Mouse (Mus musculus) G1E (cell line): ENCODE data around the gene Lenep. TPM values are rescaled to one million over a fixed set of nuclear protein-coding genes. Genes with fewer than 3 reads are reported as not detected.

Experiments used
- ATAC-seq: 2 replicates; pipeline ENCODE4 v1.8.0; 2016; ENCODE audit warnings: mild to moderate bottlenecking; ENCODE audit not compliant: insufficient number of reproducible peaks, poor library complexity, low FRiP score, severe bottlenecking; ENCODE audit errors: extremely low read depth
- DNase-seq: peaks from one replicate; pipeline ENCODE4 v3.0.0; 2012; ENCODE audit warnings: low spot score
- H3K27me3 ChIP-seq: 2 replicates; pipeline ENCODE4 v1.6.1; 2012; ENCODE audit warnings: mild to moderate bottlenecking, low read length, inconsistent platforms; ENCODE audit not compliant: insufficient read depth
- H3K36me3 ChIP-seq: replicated peaks from 2 replicates; pipeline ENCODE3; 2012; ENCODE audit warnings: mild to moderate bottlenecking, inconsistent platforms
- H3K4me1 ChIP-seq: 2 replicates; pipeline ENCODE4 v1.6.1; 2012; ENCODE audit warnings: low read depth, low read length, inconsistent platforms, mixed read lengths; ENCODE audit not compliant: insufficient read depth
- H3K4me3 ChIP-seq: 2 replicates; pipeline ENCODE4 v1.5.1; 2012; ENCODE audit warnings: low read depth, mild to moderate bottlenecking, inconsistent platforms, low read length, moderate library complexity, mixed read lengths
- H3K9me3 ChIP-seq: replicated peaks from 2 replicates; pipeline ENCODE4 v1.6.1; 2012; ENCODE audit warnings: inconsistent platforms
- CTCF ChIP-seq: IDR thresholded peaks from 2 replicates; pipeline ENCODE4 v1.5.1; 2012; ENCODE audit warnings: low read depth, low read length, inconsistent platforms, mixed read lengths
- GATA1 ChIP-seq: IDR thresholded peaks from 2 replicates; pipeline ENCODE4 v1.6.1; 2012; ENCODE audit warnings: borderline replicate concordance, low read length, inconsistent platforms, mixed read lengths
- GATA2 ChIP-seq: IDR thresholded peaks from 2 replicates; pipeline ENCODE4 v1.6.1; 2012; ENCODE audit warnings: low read depth, low read length, inconsistent platforms, borderline replicate concordance
- POLR2AphosphoS5 ChIP-seq: IDR thresholded peaks from 2 replicates; pipeline ENCODE4 v1.6.1; 2012; ENCODE audit warnings: low read depth, low read length, inconsistent platforms; ENCODE audit not compliant: insufficient replicate concordance
- TAL1 ChIP-seq: conservative IDR thresholded peaks from 2 replicates; pipeline ENCODE4 v1.6.1; 2012; ENCODE audit warnings: low read depth, low read length, inconsistent platforms, mixed read lengths
- polyA plus RNA-seq: library from polyadenylated mRNA; stranded (reverse); fragments of >175 nt; gene quantifications from 2 replicates; pipeline ENCODE4 v1.2.3, GENCODE M21; 2012
- total RNA-seq, 2 experiments: library from RNA; stranded (forward) in 1 of 2; stranded (reverse) in 1 of 2; fragments of 200-1000 nt in 1 of 2; fragments of >200 nt in 1 of 2; fragmentation: Nextera tagmentation in 1 of 2; gene quantifications; 2 replicates each; pipeline ENCODE4 v1.2.3; 2014 to 2017

The Lenep gene
- total and polyA plus RNA-seq, 3 experiments: 0.12 to 3.7 (median 0.98) TPM

GRCm38 (mm10) chr3:89396654-89397005 lies 6.0 kb downstream of the Lenep start:
- no peak for TF ChIP-seq GATA1
- Histone ChIP-seq H3K4me3 (peak overlapping the region; percentile 83; the same call in 1 of the 2 replicates), H3K9me3 (no peaks in the 10 kb centered on the region), H3K36me3 (peaks cover 31% of the 10 kb centered on the region), H3K4me1 (peaks cover 45% of the 10 kb centered on the region), H3K27me3 (no peaks in the 10 kb centered on the region)
- DNase-seq: no peak
- no peak for ATAC-seq

GRCm38 (mm10) chr3:89395806-89396653 lies 6.6 kb downstream of the Lenep start:
- no peak for TF ChIP-seq TAL1
- TF ChIP-seq CTCF: peak; percentile 87
- Histone ChIP-seq H3K9me3 (no peaks in the 10 kb centered on the region), H3K36me3 (peaks cover 29% of the 10 kb centered on the region), H3K4me1 (peaks cover 51% of the 10 kb centered on the region), H3K27me3 (no peaks in the 10 kb centered on the region), H3K4me3 (peak overlapping the region; percentile 83)
- DNase-seq: peak; percentile 50
- ATAC-seq: no peak

GRCm38 (mm10) chr3:89395419-89395805 lies 7.2 kb downstream of the Lenep start:
- Histone ChIP-seq H3K36me3 (peaks cover 29% of the 10 kb centered on the region), H3K4me3 (peak overlapping the region; percentile 83), H3K4me1 (peaks cover 57% of the 10 kb centered on the region), H3K27me3 (no peaks in the 10 kb centered on the region), H3K9me3 (no peaks in the 10 kb centered on the region)
- TF ChIP-seq GATA1 (no peak), TAL1 (no peak), POLR2AphosphoS5 (no peak), GATA2 (no peak)
- ATAC-seq (no peak), DNase-seq (no peak)

- DNase-seq (no peak), ATAC-seq (no peak)
- peaks cover 62% of the 10 kb centered on the region for H3K4me1 ChIP-seq
- no peaks in the 10 kb centered on the region for H3K9me3 ChIP-seq
- no peak for TF ChIP-seq TAL1
- TF ChIP-seq CTCF: no peak
- TF ChIP-seq POLR2AphosphoS5: no peak
- TF ChIP-seq GATA1: no peak
- TF ChIP-seq GATA2: no peak
- H3K4me3 ChIP-seq: peak overlapping the region; percentile 83
- H3K36me3 ChIP-seq: peaks cover 29% of the 10 kb centered on the region
- H3K27me3 ChIP-seq: no peaks in the 10 kb centered on the region
Measured at GRCm38 (mm10) chr3:89394894-89395256, 7.7 kb downstream of the Lenep start.

- ATAC-seq (peak; percentile 38; the same call in 1 of the 2 replicates), DNase-seq (peak; percentile 84)
- no peaks in the 10 kb centered on the region for H3K9me3 ChIP-seq
- TF ChIP-seq GATA1: no peak
- no peak for TF ChIP-seq POLR2AphosphoS5
- no peak for TF ChIP-seq CTCF
- no peak for TF ChIP-seq GATA2
- TF ChIP-seq TAL1: no peak
- H3K4me1 ChIP-seq: peaks cover 68% of the 10 kb centered on the region
- H3K4me3 ChIP-seq: peak within 1 kb of the TSS; percentile 83
- peaks cover 29% of the 10 kb centered on the region for H3K36me3 ChIP-seq
- no peaks in the 10 kb centered on the region for H3K27me3 ChIP-seq
Measured at GRCm38 (mm10) chr3:89394006-89394893, 8.3 kb downstream of the Lenep start, which contains the start of gene Zbtb7b. TSS of gene Zbtb7b (minus strand) at chr3:89394776.

GRCm38 (mm10) chr3:89393605-89394004 lies 9.0 kb downstream of the Lenep start:
- Histone ChIP-seq H3K36me3 (peaks cover 30% of the 10 kb centered on the region), H3K4me3 (peak overlapping the region; percentile 83), H3K9me3 (no peaks in the 10 kb centered on the region), H3K27me3 (no peaks in the 10 kb centered on the region), H3K4me1 (peaks cover 75% of the 10 kb centered on the region)
- DNase-seq (peak; percentile 98), ATAC-seq (peak; percentile 89)
- TF ChIP-seq GATA2 (no peak), GATA1 (no peak), CTCF (no peak), POLR2AphosphoS5 (no peak), TAL1 (no peak)
